Mouse (Mus musculus) liver (tissue): ENCODE data around the gene Tcn2.
"Not testable (repeated sequence)": the region's sequence is repeated elsewhere in the genome, so short reads cannot be mapped to it uniquely, and the experiment has no call there.

ENCODE experiments used
- DNase-seq: peaks from one replicate; pipeline ENCODE4 v3.0.0-alpha.2; 2020; ENCODE audit warnings: mixed read lengths

Tcn2 gene

DNA sequence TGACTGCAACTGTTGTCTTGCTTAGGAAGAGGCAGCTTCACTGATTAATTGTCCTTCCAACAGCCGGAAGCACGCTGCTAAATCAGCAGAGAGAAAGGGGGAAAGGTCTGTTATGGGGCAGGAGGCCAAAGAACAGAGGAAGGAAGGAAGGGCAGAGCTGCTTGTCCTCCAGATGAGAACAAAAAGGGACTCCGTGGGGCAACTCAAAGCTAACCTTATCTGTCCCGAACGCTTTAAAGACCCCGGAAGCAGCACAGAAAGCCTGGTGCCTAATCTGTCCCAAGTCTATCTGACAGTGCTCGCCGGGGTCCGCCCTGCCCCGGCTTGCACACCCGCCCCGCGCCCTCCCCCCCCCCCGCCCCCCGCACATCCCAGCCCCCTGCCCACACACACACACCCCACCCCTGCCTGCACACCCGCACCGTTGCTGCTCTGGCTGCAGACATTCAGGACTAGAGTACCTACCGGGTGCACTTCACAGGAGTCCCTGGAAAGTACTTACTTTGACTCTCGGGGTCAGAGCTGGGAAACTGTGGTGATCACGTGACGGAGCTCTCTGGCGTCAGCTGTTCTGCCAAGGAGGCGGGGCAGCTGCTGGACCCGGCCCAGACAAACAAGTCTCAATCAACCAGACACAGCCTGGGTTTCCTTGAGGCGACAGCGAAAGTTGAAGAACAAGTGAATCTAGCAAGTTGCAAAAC, at the start of gene Tcn2:
Tcn2 (minus strand) TSS at position 649 of the 701 bp plus-strand sequence.
- peak; percentile 76 for DNase-seq

DNA sequence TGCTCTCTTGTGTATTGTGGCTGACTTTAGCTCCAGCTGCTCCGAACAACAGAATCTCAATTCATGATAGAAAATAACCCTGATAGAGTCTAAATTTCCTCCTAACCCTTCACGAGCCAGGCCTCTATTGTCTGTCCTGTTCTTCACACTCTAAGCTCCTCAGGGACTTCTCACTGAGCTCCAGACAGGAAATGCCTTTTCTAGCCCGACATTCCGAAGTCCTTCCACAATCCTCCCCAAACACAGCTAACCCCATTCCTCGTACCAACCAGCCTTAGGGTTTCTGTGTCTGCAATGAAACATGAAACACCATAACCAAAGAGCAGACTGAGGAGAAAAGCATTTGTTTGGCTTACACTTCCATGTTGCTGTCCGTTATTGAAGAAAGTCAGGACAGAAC, 49.6 kb upstream of the Tcn2 start:
- DNase-seq: no peak

DNA sequence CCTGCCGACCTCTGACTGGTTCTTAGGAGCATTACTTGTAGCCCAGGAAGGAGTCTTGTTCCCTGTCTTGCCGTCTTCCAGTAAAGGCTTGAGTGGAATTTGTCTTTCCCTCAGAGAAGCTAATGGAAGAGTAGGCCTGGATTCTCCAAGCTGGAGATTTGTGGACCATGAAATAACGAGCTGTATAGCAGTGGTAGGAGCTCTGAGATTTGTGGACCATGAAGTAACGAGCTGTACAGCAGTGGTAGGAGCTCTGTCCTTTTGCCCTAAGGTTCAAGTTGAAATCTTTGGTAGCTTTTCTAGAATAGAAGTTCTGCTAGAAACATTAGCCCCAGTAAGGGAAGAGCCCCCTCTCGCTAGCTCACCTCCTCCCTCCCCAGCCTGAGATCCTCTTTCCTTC, 46.5 kb upstream of the Tcn2 start:
- DNase-seq: no peak

DNA sequence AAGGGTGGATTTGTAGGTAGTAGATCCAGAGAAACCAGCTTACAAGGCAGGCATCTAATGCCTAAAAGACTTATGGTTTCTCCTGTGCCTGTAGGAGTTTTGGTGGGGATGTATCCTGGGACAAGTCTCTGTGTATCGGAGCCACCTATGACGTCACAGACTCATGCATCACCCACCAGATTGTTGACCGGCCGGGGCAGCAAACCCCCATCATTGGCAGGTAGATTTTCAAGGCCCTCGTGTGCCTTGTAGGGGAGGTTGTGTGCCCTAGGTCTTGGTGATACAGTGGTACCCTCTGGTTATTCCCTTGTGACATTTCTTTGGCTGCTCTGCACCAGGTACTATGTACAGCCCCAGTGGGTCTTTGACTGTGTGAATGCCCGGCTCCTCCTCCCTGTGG, 44.7 kb upstream of the Tcn2 start, which contains the start of gene 4930556J24Rik:
4930556J24Rik (minus strand) TSS at position 101 of the 400 bp plus-strand sequence.
- DNase-seq: no peak

DNA sequence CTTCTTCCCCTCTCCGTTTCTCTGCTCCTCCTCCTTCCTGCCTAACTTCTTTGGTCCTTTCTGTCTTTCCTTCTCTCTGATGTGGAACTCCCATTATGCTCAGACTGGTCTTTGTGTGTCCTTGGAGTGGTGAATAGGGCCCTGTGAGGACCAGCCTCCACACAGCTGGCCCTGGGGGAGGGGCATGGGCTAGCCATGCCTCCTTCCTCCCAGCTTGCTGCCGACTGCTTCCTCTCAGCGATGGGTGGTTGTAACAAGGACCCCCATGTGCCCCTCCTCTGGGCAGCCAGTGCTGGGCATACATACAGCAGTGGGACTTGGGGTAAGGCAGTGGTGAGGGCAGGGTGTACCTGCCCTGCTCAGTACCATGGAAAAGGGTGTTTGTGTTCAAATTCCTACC, 42.4 kb upstream of the Tcn2 start:
- DNase-seq: no peak

DNA sequence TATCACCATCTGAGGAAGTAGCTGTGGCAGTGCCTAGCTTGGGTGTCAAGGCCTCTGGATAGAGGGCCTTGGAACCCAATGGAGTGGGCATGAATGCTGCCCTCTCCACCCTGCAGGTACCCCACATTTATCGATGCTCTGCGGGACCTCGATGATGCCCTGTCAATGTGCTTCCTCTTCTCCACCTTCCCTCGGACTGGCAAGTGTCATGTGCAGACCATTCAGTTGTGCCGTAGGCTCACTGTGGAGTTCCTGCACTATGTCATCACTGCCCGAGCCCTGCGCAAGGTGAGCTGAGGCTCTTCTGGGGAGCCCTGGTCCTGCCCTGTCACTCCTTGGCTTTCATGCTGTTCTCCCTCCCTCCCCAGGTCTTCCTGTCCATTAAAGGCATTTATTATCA, 41.1 kb upstream of the Tcn2 start:
- no peak for DNase-seq

DNA sequence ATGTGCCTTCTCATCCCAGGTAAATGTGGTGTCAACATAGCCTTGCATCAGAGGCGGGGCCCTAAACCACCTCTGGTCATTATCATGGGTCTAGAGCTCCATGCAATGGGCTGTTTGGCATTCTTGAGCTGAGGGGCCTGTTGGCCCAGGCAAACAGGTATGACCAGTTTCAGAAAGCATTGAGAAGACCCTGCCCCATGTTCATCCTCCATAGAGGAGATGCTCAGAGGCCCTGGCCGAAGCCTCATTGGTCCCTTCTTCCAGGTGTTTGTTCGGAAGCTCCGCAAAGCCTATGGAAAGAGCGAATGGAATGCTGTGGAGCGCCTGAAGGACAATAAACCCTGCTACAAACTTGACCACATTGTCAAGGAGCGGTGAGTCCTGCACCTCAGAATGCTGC, 38.4 kb upstream of the Tcn2 start:
- DNase-seq: no peak

DNA sequence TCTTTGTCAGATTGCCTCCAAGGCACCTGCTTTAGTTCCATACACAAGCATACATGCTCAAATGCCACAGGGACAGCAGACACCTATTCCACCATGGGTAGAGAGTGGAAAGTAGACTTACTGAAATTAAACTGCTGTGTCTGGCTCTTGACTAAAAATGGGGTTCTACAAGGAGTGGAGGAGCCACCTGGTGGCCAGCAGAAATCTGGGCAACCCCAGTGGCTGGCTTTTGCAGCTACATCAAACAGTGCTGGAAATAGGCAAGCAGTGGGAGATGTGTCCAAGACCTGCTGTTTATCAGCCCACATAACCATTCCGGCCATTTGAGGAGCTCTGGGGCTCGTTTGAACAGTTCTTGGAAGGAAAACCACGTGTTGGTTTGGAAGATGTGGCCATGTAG, 37.9 kb upstream of the Tcn2 start:
- no peak for DNase-seq

DNA sequence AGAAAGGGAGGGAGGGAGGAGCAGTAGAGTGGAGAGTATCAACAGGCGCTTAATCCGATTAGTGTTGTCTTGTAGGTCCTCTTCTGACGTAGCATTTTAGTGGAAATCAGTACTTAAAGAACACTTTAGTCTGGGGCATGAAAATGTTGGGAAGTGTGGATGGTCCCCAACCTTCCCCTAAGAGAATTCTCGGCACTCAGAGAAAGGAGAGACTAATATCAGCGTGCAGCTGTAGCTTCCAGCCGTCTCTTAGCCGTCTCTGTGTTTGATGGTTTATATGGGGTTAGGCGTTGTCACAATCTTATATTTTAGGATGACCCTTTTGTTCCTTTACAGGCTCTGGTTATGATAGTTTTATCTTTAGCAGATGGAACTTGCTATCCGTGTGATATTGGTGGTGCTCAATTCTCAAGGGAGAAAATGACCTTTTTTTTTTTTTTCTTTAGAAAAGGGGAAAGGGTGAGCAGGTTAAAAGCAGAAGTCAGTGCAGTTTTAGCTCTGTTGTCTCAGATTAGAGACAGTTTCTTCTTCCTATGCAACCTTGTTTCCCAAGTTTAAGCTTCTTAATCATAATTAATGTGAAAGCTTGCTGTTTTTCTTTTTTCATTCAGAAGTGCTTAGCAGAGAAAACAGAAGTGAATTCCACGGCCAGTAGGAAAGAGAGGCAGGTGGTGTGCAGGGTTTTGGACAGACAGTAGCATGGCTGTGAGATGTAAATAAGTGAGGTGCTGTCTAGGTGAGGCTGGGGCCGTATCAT, 32.6 kb upstream of the Tcn2 start:
- no peak for DNase-seq

DNA sequence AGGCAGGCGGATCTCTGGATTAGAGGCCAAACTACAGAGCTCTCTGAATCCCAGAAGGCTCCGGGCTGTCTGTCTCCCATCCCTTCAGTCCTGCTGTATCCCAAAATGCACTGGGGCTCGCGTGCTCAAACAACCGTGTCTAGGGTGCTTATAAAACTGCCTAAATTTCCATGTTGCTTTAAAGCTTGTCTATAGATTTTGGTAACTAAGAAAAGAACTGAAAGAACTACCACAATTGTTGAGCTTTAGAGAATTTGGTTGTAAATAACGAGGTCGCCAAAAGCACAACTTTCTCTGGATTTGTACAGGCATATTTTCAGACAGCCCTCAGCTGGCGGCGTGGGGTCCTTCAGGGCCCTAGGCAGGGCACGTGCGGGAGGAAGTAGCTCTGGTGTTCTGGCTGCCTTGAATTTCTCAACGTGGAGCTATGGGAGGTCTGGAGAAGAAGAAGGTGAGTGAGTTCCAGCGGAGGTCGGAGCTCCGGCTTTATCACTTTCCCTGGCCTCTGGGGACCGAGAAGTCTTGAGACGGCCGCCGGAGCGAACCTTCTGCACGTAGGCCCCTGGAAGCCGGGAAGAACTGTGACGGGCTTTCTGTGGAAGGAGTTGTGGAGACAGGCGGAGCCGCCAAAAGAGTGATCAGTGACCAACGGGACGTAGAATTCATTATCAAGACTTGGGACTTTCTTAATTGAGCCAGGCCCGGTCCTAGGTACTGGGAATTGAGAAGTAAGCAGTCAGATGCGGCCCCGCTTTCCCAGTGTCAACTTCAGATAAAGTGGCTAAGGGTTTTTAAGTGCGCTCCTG, 31.9 kb upstream of the Tcn2 start, which contains the start of gene Pes1:
Pes1 (plus strand) TSS at position 366 of the 806 bp plus-strand sequence.
- peak; percentile 81 for DNase-seq

DNA sequence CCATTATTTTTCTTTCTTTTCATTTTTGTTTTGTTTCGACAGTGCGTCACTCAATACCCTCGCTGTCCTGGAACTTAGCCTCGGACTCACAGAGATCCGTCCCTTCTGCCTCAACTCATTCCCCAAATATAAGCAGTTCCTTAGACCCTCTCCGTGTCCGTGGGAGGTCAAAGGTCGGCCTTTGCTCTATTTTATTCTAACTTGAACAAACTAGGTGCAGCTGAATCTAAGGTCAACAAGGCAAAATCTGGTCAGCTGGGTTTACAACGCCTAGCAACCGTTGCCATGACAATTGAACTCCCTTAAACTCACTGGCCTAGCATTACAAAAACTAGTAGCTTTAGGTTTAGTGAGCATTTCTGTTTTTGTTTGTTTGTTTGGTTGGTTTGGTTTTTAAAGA, 31.2 kb upstream of the Tcn2 start:
- DNase-seq: no peak

DNA sequence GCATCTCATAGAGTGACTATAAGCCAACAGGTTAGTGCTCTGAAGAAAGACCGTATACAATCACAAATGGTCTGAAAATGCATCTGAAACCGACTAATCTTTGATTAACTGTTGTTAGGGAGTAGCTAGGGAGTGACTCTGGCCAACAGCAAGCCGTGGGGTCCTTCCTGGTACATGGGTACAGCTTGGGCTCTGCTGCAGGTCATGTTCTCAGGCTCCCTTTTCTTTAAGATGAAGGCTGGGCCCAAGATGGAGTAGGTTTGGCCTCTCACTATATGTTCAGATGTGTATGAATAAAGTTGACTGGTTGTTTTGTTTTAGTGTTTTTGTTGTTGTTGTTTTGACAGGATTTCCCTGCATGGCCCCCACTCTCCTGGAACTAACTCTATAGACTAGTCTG, 29.8 kb upstream of the Tcn2 start:
- no peak for DNase-seq

DNA sequence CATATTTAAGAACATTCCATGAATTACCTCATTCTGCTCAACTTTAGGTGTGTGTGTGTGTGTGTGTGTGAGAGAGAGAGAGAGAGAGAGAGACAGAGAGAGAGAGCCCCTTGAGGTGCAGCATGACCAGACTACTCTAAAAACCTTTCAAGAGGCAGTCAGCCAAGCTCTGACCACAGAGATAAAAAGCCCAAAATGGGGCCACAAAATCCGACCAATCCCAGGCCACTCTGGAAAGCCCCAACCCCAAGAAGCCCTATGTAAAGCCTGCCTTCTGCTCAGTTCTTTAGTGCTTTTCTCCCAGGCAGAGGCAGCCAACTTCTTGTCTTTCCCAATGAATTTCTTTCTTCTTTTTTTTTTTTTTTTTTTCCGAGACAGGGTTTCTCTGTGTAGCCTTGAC, 28.9 kb upstream of the Tcn2 start:
- no peak for DNase-seq

DNA sequence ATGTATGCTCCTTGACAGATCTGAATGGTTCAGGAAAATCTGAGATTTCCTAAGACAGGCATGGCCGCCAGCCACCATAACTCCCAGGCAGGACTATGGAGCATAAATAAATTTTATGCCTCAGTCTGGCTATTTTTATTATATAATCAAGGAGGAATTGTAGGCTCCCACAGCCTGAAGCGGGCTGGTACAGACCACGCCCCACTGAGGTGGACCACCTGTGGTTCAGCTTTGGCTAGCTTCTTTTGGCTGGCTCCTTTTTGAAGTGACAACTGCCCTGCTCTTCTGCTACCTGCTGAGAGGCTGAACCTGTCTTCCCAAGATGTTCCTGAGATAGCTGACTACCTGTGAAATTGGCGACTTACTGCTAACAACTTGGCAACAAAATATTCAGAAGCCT, 23.4 kb upstream of the Tcn2 start:
- DNase-seq: not testable (repeated sequence)

DNA sequence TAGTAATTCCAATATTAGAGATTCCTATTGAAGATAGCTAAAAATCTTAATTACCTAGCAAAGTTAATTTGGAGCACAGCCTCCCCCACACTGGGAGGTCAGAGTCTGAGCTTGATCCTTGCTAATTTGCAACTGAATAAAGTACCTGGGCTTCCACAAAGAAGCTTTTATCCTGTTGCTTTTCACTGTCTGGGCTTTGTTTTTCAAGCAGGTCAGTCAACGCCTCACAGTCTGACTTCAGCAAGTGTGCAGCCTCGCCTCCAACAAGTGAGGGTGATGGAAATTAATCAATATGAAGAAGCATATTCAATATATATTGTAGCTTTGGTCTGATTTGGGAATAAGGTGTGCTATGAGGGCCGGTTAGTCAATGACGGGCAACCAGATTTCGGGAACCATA, 22.9 kb upstream of the Tcn2 start:
- DNase-seq: not testable (repeated sequence)

DNA sequence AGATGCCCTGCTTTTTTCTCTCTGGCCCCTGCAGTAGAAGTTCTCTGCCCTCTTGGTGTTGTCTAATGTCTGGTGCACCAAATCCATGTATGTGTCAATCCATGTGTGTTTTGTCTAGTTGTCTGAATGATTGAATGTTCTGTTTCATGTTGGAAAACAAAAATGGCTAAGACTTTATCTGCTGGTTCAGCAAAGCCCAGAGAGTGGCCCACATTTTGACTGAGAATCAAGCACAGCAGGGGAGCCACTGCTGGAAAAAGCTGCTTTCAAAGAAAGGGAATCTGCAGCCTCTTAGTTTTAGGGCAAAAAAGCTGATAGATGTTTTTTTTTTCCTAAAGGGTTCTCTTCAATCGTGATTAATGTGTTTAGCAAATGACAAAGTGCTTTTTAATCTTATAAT, 14.4 kb upstream of the Tcn2 start:
- DNase-seq: no peak

DNA sequence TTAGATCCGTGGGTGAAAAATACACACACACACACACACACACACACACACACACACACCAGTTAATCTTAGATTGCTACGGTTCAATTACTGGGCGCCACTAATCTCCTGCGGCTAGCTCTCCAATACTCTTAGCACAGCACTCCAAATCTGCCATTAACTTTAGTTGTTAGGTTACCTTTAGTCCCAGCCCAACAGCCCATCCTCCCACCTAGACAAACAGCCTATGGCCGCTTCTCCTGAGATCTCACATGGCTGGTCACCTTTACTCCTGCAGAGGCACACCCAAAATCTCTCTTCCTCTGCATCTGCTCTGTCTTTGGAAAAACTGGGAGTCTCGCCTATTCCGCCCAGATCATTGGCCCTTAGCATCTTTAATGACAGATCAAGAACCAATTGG, 9.4 kb upstream of the Tcn2 start:
- DNase-seq: no peak

DNA sequence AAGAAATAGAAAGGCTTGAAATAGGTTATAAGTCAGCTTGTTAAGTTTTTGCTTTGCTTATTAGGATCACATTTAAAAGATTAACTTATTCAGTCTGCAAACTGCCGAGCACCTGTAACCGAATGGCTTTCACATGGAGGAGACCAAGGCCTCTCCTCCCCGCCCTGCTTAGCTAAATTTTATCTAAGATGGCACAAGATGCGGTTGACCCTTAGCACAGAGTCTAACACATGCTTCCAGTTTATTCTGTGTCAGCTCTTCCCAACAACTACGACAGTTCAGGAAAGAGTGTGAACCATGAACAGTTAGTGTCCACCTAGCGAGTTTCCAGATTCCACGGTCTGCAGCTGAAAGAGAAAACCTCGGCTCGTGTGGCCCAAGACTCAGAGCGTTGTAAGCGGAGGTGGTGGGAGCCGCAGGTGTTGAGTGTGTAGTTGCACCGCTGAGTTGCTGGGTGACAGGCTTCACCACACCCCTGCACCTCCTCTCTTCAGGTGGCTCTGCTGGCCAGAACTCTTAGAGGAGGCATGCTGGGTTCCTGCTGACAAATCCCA, 5.4 kb upstream of the Tcn2 start:
- no peak for DNase-seq

DNA sequence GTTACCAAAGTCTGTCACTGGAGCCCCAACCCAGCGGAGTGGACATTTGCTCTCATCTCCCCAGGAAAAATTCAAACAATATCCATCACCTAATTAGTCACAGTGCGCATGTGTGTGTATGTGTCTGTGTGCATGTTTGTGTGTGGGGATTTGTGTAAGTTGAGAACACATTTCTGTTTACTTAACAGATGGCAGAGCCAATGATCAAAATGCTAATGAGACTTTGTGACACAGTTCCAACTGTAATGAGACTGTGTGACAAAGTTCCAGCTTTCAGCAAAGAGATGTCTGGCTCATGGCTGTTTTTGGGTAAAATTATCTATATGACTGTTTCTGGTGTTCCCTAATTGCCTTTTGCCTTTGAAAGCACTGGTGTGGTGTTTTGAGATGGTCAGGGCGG, 4.4 kb upstream of the Tcn2 start:
- no peak for DNase-seq

DNA sequence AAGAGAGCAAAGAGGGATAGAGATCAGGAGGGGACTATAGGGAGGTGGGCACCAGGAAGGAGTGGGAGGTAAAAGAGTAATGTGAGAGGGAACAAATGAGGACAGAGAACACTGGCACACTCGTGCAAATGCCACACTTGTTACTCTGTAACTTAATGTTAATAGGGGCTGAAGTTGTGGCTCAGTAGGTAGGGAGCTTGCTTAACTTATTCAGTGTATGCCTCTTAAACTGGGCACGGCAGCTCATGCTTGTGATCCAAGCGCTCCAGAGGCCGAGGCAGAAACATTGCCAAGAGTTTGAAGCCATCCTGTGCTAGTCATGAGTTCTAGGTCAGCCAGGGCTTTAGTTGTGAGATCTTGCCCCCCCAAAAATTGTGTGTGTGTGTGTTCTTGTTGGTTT, 3.2 kb upstream of the Tcn2 start:
- DNase-seq: no peak

DNA sequence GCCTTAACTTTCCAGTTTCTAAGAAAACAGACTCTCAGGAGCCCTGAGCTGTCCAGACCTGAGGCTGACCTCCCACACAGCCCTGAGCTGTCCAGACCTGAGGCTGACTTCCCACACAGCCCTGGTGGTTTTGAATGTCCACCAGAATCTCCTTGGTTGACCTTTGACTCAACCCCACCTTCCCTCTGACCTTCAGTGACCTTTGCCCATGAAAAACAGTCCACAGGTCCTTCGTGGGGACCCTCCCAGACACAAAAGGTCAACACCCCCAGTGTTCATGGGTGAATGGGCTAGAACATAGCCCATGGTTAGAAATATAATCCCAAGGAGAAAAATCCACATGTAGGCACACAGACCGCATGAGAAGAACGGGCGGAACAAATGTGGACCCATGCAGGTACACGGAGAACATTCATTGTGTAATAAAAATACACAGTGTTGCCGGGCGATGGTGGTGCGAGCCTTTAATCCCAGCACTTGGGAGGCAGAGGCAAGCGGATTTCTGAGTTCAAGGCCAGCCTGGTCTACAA, 1.9 kb upstream of the Tcn2 start:
- no peak for DNase-seq

DNA sequence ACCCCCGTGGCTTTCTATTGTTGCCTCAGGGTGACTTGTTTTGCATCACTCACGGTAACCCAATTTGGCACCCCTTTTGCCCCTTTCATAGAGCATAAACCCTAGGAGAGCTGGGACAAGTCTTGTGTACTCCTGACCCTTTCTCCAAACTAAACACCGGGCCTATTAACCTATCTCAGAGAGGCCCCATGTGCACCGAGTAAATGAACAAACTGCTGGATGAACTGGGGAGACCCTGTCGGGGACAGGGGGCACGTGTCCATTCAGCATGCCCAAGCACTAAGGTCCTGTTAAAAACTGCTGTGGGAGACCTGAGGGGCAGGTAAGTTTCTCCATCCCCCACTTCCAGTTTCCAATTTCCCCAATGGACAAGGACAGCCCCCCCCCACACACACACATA, 1.0 kb downstream of the Tcn2 start:
- DNase-seq: no peak

DNA sequence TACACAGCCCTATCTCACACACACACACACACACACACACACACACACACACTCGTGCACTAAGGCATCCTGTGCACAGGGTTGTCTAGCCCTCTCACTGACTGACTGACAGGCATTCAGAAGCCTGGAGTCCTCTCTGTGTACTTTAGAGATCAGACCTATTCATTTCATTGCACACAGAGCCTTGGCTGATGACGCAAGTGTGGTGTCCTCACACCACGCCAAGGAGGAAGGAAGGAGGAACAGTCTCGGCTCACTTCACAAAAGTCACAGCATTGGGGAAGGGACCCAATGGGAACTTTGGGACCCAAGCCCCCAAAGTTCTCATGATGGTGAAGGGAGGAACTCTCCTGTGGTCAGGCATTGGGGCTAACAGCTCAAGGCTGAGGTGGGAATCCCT, 1.9 kb downstream of the Tcn2 start:
- DNase-seq: no peak
